Mouse (Mus musculus): ENCODE data around the gene Stx8.

The Stx8 gene

DNA sequence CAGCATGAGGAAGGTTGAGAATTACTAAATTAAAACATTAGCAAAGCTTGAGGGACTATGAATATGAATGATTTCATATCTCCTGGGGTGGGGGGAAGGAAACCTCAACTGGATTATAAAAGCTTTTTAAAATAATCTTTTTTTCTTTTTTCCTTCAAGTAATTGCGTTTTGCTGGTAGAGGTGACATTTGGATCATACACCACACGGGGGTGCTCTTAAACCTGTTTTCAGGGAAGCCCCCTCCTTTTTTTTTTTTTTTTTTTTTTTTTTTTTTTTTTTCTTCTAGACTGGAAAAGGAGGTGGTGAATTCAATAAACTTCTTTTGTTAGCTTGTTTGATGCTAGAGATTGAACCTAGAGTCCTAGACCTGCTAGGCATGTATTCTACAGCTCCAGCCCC is 9.3 kb downstream of the Stx8 start:
- no peak for DNase-seq (ENCODE audit: low spot score)

DNA sequence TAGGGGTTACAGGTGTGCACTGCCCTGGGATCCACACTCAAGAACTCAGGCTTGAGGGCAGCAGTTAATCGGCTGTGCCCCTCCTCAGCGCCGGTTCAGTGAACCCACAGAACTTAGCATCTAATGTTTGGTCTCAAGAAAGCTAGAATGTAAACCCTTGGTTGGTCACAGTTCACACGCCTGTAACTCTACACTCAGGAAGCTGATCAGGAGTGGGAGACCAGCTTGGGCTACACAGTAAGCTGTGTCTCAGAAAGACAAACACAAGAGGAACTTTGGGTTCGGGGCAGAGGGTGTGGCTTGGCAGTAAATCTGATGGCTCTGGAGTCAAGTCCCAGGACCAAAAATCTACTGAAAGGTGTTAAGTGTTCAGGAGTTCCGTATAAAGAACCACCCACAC is 17.6 kb downstream of the Stx8 start:
- no peak for DNase-seq (ENCODE audit: low spot score)

DNA sequence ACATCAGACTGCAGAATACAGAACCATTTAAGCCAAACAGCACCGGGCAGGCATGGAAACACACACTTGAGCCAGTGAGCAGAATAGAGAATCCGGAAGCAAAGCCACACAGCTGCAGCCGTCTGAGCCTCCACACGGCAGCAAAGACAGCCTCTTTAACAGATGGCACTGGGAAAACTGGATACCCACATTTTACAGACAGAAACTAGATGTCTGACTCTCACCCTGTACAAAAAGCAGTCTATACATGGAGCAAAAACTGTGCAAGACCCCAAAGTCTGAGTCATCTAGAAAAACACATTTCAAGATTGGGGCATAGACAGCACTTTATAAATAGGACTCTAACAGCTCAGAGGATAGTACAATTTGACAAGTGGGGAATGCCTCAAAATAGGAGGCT is 25.2 kb downstream of the Stx8 start:
- no peak for DNase-seq (ENCODE audit: low spot score)

DNA sequence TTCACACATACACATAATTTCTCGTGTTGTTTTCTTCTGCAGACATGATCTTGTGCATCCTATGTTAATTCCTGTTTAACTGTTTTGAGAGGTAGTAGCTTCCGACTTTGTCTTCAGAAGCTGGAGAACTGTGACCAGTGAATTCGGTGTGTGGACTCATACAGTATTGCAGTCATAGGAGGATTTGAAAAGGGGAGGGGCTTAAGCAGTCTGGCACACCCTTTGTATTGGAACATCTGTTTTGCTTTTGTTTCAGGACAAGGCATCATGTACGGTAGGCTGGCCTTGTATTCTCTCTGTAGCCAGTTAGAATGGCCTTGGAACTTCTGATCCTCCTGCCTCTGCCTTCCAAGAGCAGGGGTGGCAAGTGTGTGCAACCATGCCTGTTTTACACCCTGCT is 30.0 kb downstream of the Stx8 start:
- DNase-seq (ENCODE audit: low spot score): no peak

DNA sequence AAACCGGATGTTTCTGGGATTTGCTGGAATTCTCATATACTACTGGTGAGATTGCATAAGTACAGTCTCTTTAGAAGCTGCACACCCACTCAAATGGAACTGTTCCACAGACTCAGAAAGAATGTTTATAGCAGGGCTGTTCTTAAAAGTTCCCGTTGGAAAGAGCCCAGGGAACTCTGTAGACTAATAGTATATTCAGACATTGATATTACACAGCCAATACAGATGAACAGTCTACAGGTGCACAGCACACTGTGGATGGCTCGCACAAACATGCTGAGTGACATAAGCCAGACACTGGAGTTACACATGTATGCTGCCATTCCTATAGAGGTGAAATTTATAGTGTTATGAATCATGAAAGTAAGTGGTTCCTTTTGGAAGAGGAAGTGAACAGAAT is 32.9 kb downstream of the Stx8 start:
- no peak for DNase-seq (ENCODE audit: low spot score)

DNA sequence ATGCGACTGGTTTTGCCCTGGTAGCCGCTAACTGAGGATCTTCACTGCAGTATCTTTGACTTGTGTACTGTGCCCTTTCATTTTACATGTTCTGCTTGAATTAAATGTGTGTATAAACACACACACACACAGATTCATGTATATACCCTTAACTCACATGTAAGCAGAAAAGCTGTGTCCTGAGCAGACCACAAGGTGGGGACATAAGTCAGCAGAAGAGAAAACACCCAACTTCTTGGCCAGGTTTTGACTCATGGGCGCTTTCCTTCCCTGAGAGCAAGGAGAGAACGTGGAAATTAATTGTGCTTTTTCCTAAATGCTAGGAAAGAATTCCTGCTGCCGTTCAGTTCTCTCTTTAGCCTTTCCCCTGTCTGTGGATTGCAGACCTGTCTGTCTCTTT is 33.6 kb downstream of the Stx8 start:
- no peak for DNase-seq (ENCODE audit: low spot score)

DNA sequence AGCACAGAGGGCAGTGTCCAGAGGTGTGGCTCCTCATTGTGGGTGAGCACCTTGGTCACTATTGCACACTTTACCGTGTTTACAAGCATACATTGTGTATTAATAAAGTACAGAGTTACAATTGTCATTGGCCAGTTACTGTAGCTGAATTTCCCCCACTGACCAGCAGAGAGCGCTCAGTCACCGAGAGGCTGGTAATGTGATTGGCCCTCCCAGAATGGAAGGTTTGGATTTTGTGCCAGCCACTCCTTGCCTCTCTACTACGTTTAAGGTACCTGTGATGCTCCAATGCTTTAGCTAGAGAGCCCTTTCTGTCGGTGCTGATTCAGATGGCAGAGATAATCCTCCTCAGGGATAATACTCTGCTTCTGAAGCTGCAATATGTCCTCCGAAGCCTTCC is 38.2 kb downstream of the Stx8 start:
- peak; percentile 18 for DNase-seq (ENCODE audit: low spot score)

DNA sequence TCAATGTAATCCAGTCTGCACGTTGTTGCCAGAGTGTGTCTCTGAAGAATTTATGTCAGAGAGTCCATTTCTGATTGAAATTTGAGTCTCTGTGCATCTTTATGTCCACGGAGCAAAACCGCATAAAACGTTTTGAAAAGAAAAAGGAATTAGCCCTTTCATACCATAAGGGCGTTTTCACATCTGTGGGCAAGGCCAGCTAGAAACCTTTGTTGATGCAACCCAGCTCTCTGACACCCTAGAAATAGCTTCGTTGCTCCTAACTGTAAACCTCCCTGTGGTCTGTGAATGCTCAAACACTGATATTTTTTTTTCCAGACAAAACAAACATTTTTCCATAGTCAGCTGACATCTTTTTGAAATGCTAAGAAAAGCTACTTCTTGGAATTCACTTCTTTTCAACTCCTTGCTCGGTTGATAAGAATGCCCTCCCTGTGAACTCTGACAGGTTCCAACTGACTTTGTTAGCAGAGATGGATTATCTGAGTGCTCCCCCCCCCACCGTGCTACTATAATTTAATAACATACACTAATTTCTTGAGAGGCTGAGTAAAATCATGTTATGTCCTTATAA is 40.3 kb downstream of the Stx8 start:
- no peak for DNase-seq (ENCODE audit: low spot score)

DNA sequence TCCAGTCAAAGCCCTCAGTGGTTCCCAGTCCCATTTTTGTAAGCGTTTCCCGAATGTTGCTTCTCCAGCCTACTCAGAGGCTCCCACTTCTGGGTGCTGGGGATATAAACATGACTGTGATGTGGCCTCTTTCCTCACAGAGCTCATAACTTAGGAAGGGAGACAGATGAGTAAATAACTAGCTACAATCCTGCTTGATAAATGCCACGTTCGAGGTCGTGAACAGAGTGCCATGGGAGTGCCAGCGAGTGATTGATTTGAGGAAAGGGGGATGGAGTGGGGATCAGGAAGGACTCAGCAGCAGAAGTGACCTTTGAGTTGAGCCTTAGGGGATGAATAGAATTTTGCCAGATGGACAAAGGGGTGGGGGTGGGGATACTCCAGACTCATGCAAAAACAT is 41.7 kb downstream of the Stx8 start:
- no peak for DNase-seq (ENCODE audit: low spot score)

DNA sequence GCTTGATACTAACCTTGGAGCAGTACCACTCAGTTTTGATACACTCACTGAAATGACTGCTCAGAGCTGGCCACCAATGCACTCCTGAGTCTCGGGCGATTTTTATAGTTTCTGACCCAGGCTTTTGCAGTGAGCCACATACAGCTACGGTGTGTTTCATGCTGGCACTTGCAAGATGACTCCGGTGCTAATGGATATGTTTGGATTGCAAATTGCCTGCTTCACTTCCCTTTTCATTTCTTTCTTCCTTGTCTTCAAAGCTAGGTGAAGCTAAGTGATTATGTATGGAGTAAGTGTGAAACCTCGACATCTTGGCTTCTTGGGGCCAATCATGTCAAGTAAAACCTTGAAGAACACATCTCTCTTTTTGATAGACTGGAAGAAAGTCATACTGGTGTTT is 43.4 kb downstream of the Stx8 start:
- DNase-seq (ENCODE audit: low spot score): no peak

DNA sequence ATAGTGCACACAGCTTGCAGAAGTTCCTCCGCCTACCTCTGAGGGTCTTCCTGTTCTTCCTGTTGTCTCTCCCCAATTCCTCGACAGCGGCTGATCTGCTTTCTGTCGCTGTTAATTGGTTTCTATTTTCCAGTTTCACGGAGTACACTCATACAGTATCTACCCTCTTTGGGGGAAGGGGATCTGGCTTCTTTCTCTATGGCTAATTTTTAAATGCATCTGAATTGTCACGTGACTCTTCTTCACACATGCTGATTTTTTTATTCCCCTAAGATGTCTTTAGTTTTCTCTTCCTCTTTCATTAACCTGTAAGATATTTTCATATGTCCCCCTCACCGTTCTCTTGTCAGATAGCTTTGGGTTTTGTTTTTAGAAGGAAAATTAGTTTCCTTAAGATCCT is 46.2 kb downstream of the Stx8 start:
- DNase-seq (ENCODE audit: low spot score): no peak

DNA sequence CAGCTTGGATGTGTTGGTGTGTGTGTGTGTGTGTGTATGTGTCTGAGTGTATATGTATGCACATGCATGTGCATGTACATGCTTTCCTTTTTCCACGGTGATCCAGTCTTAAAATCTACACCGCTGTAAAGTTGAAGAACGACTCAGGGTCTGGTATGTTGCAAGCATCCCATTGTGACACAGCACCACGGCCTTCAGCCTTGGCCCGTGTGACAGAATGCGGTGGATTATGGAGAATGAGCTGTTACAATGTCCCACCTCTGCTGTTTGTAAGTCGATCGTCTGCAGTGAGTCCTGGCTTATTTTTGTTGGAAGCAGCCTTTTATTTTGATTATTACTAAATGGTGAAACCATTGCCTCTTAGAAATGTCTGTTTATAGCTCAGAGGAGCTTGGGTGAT is 52.2 kb downstream of the Stx8 start:
- no peak for DNase-seq (ENCODE audit: low spot score)

DNA sequence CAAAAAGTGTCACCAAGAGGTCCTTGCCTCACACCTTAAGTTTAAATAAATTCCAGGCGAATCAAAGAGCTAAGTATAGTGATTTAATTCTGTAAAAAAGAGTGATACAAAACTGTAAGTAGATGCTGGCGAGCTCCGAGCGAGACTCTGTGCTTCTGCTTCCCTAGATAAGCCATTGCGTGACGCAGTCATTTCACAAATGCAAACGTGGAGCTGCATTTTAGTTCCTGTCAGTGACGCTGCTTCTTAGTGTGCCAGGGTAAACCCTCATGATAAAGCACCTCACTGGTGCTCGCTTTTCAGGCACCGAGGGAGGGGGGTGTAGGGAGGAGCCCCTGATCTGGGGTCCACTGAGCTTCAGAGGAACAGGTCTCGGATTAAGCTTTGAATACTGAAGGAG is 53.2 kb downstream of the Stx8 start:
- DNase-seq (ENCODE audit: low spot score): no peak

DNA sequence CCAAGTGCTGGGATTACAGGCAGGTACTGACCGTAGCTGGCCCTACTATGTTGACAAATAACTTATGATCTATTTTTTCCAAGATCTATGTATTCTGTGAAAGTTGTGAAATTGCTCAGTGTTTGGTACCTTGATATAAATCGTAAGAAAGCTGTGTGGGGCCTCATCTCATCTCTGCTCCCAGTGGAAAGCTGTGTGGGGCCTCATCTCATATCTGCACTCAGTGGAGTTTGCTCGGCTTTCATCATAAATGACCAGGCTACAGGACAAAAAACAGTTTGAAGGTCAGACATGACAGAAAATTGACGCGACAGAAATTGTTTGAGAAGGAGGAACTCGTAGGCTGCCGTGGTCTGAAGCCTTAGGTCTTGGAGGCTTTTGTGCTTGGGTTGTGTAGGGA is 56.0 kb downstream of the Stx8 start:
- no peak for DNase-seq (ENCODE audit: low spot score)

DNA sequence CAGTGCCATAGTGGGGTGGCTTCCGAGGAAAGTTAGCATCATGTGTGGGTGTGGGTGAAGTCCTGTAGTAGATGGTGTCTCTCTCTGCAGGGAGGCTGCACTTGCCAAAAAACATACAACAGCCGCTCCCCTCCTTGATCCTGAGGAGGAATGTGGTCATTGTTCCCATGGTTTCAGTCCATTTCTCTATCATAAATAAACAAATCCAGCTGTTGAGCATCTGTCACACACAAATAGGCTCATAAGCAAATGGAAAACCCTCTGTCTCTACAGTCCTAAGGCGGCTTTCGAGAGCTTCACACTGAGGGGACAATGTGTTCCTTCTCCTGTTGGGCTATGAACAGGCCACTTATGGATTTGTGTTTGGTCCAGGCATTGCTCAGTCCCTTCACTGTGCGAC is 56.9 kb downstream of the Stx8 start:
- DNase-seq (ENCODE audit: low spot score): no peak

DNA sequence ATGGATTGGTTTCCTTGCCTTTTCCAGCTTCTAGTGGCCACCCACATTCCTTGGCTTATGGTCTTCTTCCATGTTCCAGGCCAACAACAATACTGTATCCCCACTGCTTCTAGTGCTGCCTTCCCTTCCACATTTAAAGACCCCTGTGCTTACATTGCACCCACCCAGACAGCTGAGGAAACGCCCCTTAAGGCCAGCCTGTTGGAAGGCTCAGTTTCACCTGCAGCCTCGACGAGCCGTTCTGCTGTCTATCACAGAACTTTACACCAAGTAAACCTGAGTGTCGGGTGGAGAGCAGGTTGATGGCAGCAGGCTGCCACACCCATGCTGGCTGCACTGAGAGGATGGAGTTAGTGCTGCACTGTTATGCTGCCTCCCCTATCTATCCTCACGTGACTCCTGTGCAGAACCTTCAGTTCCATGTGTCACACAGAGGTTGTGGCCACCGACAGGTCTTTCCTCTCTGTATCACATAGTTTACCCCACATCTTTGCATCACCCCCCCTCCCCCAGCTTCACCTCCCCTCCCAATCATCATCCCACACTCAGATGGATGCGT is 57.9 kb downstream of the Stx8 start:
- DNase-seq (ENCODE audit: low spot score): no peak

DNA sequence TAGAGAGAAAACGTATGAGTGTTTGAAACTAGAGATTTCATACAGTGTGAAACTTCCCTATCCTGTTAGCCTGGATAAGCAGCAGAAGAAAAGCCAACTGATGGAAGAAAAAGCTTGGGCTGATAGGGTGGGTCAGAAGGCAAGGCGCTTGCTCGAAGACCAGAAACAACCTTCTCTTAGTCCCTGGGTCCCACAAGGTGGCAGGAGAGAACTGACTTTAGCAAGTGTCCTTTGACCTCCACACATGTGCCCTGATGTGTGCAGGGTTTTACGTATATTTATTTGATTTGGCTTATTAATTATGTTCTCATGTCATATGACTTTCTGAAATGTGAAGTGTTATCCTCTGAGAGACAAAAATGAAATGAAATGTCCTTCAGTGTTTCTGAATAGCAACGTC is 60.6 kb downstream of the Stx8 start:
- no peak for DNase-seq (ENCODE audit: low spot score)

DNA sequence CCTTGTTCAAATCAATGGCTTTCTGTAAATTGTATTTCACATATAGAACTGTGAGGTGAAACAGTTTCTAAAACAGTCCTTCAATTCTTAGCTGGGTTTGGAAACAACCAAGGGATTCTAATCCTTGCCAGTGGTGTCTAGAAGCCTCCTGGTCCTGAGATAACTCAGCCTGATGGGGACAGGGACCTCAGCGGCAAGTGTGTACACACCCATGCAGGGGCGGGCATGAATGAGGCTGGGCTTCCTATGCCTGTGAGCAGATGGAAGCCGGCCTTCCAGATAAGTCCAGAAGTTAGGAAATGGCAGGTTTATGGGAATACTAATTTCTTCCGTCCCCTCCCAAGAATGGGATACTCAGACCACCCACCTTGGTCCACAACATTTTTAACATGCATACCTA is 63.1 kb downstream of the Stx8 start:
- no peak for DNase-seq (ENCODE audit: low spot score)

DNA sequence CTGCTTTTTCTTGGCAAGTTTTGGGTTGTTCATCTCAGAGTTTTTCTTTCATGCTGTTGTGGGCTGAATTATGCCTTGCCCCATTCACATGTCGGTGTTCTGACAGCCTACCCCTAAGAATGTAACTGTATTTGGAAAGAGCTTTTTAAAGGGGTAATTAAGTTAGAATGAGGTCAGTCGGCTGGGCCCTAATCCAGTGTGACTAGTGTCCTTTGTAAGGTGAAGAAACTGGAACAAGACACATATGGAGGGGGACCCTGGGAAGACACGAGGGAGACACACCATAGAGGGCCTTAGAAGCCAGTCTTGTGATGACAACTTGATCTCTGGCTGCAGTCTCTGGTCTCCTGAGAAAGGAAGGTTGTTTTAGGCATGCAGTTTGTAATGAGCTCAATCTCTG is 63.9 kb downstream of the Stx8 start:
- no peak for DNase-seq (ENCODE audit: low spot score)

DNA sequence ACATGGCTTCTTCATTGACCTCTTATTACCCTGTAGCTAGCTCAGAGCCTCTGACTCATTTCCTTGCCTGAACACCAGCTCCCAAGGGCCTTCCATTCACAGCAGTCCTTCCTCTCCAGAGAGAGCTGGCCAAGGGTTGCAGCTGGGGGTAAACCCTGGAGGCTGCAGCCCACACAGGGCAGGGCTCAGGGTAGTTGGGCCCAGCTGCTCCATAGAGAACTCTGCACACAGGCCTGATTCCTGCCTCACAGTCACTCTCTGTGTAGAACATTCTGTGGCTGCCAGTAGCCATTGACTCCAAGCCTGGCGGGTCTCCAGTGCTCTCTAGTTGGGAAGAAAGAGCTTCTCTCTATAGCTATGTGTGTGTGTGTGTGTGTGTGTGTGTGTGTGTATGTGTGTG is 64.8 kb downstream of the Stx8 start:
- no peak for DNase-seq (ENCODE audit: low spot score)

DNA sequence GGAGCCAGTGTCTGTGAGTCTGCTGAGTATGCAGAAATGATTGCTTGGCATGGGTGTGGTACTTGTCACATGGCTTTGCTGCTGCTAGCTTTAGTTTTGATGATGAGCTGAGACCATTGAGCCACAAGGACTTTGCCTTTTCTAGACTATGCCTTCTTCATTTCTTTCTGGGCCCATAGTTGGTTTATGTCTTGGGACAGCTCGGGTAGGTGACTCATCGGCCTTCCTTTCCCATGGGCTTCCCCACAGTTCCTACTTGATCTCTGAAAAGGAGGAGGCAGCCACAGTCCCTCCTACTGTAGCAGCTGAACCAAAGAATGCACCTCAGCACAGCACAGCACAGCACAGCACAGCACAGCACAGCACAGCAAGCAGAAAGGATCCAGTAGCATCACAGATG is 66.5 kb downstream of the Stx8 start:
- DNase-seq (ENCODE audit: low spot score): no peak

DNA sequence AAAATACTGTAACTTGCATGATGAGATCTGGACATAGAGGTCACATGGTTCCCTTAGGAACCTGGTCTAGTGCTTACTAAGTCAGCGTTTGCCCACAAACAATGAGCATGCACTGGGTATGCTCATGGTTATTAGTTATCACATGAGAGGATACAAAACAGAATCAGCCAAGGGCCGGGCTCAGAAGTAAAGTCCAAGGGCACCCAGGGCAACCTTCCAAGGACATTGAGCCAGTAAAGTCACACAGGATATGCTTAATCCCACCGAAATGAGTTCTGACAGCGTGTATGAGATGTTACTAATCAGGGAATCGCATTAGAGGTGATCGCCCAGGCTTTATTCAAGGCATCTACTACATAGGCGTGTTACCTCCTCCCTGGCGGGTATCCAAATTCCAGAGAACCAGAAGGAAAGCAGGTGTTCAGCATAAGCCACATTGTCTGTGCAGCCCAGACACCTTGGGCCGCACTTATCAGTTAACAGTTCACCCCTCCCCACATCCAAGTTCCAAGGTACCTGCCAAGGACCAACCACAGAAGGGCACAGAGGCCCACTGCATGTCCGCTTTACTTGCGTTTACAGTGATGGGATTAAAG is 67.4 kb downstream of the Stx8 start:
- DNase-seq (ENCODE audit: low spot score): no peak

DNA sequence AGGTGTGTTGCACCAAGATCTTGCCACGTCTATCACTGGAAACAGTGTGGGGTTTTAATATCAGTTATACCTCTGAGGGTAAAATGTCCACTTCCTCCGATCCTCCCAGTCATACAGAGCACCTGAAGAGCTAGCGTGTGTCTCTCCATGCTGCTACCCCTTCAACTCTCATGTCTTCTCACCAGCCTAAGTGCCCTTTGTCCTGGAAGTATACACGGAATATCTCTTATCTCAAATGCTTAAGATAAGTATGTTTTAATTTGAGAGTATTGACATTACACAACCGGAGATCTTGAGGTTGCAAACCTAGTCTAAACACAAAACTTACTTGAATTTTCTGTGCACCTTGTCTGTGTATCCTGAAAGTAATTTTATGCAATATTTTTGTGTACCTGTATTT is 68.4 kb downstream of the Stx8 start:
- DNase-seq (ENCODE audit: low spot score): no peak

DNA sequence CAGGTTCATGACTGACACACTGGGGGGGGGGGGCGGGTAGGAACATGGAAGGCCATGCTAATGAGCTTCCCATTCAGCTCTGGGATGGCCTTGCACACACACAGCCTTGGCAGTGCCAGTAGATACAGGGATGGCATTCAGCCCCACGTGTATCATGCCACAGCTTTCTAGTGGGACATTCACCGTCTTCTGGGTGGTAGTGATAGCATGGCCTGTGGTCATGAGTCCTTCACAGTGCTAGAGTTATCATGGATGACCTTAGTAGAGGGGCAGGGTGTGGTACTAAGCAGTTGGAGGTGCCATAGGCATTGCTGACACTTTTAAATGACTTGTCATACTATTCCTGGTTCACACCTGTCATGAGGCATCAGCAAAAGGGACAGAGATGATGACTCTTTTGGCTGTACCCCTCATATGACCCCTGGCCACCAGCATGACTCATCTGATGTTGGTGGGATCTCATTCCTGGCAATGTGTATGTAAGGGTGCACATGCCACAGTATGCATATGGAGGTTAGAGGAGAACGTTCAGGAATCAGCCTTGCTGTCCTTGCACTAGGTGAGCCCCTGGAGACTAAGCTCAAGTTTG is 69.4 kb downstream of the Stx8 start:
- no peak for DNase-seq (ENCODE audit: low spot score)
